Mouse (Mus musculus) small intestine, adult 10 weeks (tissue): ENCODE results near the gene Ttc24. TPM values are rescaled to one million over a fixed set of nuclear protein-coding genes. Genes with fewer than 3 reads are reported as not detected.

Experiments
- polyA plus RNA-seq: library from polyadenylated mRNA; stranded (reverse); fragments of 350-450 nt; fragmentation: Illumina TruSeq; extraction: RNeasy Lipid Tissue Mini Kit (QIAGEN cat#74804); gene quantifications from one replicate; pipeline ENCODE4 v1.2.3, GENCODE M21; 2014; ENCODE audit warnings: low replicate concordance

The Ttc24 gene
- polyA plus RNA-seq: not detected

GRCm38 (mm10) chr3:88078204-88078603 lies at the start of gene Ttc24:
Gene Ttc24 (minus strand): TSS chr3:88078304.

GRCm38 (mm10) chr3:88081345-88082223 lies 3.5 kb upstream of the Ttc24 start, which contains the start of gene Iqgap3:
Gene Iqgap3 (plus strand): TSS chr3:88081971.

GRCm38 (mm10) chr3:88057902-88058696 lies 20.0 kb downstream of the Ttc24 start, which contains the start of gene Naxe:
Gene Naxe (minus strand): TSS chr3:88058495.

GRCm38 (mm10) chr3:88042661-88043421 lies 35.3 kb downstream of the Ttc24 start, which contains the start of gene Gpatch4:
Gene Gpatch4 (plus strand): TSS chr3:88043108.

GRCm38 (mm10) chr3:88027434-88028186 lies 50.5 kb downstream of the Ttc24 start, which contains the start of gene Hapln2:
Gene Hapln2 (minus strand): TSS chr3:88027583.

Other genes with a start within 250 kb of the Ttc24 start
- gene Sh2d2a, start 231.5 kb downstream of the Ttc24 start, polyA plus RNA-seq: 0.41 TPM
- gene Prcc, start 192.7 kb downstream of the Ttc24 start, polyA plus RNA-seq: 1.0 TPM
- gene Hdgf, start 172.0 kb downstream of the Ttc24 start, polyA plus RNA-seq: 96.9 TPM
- gene Mrpl24, start 158.8 kb downstream of the Ttc24 start, polyA plus RNA-seq: 154 TPM
- 19.9 TPM for gene Isg20l2, start 148.0 kb downstream of the Ttc24 start, polyA plus RNA-seq
- gene Rrnad1, start 147.6 kb downstream of the Ttc24 start, polyA plus RNA-seq: 5.8 TPM
- gene Crabp2, start 129.6 kb downstream of the Ttc24 start, polyA plus RNA-seq: not detected
- 2.1 TPM for gene Nes, start 107.2 kb downstream of the Ttc24 start, polyA plus RNA-seq
- not detected for gene Bcan, start 78.1 kb downstream of the Ttc24 start, polyA plus RNA-seq
- gene Hapln2, start 50.7 kb downstream of the Ttc24 start, polyA plus RNA-seq: not detected
- gene Gpatch4, start 35.2 kb downstream of the Ttc24 start, polyA plus RNA-seq: 3.5 TPM
- gene Naxe, start 19.8 kb downstream of the Ttc24 start, polyA plus RNA-seq: 6.2 TPM
- gene Iqgap3, start 3.7 kb upstream of the Ttc24 start, polyA plus RNA-seq: 0.85 TPM
- gene Mef2d, start 64.1 kb upstream of the Ttc24 start, polyA plus RNA-seq: 7.2 TPM
- not detected for gene Rhbg, start 176.4 kb upstream of the Ttc24 start, polyA plus RNA-seq
- not detected for gene Gm38392, start 208.9 kb upstream of the Ttc24 start, polyA plus RNA-seq
- 2.2 TPM for gene Tsacc, start 218.7 kb upstream of the Ttc24 start, polyA plus RNA-seq
- gene Cct3, start 218.8 kb upstream of the Ttc24 start, polyA plus RNA-seq: 58.0 TPM
- gene Glmp, start 246.7 kb upstream of the Ttc24 start, polyA plus RNA-seq: 1.4 TPM